Mouse (Mus musculus): ENCODE measurements around the gene Srsf7.
"Not testable (repeated sequence)": the region's sequence is repeated elsewhere in the genome, so short reads cannot be mapped to it uniquely, and the experiment has no call there.

Gene Srsf7

DNA sequence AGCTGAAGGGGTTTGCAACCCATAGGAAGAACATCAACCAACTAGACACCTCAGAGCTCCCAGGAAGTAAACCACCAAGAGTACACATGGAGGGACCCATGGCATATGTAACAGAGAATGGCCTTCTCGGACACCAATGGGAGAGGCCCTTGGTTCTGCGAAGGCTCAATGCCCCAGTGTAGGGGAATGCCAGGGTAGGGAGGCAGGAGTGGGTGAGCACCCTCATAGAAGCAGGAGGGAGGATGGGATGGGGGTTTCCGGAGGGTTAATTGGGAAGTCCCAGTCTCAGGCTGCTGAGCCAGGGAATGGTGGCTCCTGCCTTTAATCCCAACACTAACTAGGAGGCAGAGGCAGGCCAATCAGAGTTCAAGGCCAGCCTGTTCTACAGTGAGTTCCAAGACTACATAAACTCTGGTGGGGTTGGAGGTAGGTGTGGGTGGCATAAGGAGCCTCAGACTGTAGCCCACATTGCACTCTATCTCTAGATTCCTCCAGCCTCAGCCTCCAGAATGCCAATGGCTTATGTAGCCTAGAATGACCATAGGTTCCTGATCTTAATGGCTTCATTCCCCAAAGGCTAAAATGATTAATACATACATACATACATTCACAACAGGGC is 7.8 kb downstream of the Srsf7 start:
- DNase-seq (ENCODE audit: extremely low read depth, low read depth, low spot score), result no peak

DNA sequence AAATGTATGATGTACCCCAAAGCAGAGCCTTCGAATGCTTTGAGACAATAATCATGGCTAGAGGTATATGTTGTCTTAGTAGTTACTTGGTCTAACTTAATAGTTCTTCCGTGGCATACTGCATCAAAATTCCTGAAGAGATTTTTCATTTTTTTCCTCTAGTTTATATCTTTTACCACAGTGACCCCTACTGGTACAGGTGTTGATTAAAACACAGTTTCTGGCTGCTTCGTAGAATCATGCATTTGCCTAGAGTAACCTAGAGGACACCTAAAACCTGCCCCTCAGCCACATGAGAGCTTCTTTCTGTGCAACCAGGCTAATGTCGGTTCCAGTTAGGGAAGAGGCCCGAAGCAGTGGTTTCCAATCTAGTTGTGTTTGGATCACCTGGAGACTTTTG is 14.0 kb downstream of the Srsf7 start:
- DNase-seq (ENCODE audit: extremely low read depth, low read depth, low spot score), result no peak

DNA sequence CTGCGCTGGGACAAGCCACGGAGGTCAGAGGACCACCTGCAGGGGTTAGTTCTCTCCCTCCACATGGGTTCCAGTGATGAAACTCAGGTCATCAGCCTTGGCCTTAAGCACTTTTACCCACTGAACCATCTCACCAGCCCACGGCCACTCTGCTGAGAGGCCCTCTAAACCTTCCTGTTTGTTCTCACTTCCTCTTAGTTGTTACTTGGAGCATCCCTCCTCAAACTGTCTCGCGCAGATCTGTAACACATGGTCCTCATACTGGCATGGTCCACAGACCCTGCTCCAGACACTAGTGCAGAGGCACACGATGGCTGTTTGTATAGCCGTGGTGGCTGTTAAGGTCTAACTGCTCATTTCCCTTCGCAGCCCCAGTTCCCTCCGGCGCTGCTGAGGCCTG is 23.5 kb downstream of the Srsf7 start:
- DNase-seq (ENCODE audit: extremely low read depth, low read depth, low spot score), result no peak

DNA sequence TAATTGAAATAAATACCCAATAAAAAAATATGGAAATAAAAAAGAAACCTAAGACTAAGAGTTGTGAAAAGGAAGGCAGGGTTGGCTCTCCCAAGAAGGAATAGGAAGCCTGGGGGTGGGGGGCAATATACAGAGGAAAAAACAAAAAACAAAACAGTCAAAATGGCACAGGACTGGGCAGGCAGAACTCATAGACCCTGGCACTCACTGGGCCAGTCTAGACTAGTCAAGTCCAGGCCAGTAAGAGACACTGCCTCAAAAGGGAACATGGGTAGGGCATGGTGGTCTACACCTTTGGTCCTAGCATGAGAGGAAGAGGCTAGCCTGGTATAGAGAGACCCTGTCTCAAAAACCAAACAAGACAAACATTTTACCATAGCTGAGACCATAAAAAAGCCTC is 26.6 kb downstream of the Srsf7 start:
- DNase-seq (ENCODE audit: extremely low read depth, low read depth, low spot score), result no peak

DNA sequence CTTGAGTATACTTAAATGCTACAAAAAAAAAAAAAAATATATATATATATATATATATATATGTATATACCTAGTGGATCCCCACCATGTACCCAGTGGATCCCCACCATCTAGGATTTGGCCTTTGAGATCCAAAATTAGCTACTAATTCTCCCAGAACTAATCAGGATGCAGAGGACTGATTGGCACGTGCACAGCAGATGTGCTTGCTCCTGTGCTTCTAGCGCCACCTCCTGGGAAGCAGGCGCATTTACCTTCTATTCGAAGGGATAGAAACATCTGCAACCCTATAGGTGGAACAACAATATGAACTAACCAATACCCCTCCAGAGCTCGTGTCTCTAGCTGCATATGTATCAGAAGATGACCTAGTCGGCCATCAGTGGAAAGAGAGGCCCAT is 27.1 kb downstream of the Srsf7 start:
- no peak for DNase-seq (ENCODE audit: extremely low read depth, low read depth, low spot score)

DNA sequence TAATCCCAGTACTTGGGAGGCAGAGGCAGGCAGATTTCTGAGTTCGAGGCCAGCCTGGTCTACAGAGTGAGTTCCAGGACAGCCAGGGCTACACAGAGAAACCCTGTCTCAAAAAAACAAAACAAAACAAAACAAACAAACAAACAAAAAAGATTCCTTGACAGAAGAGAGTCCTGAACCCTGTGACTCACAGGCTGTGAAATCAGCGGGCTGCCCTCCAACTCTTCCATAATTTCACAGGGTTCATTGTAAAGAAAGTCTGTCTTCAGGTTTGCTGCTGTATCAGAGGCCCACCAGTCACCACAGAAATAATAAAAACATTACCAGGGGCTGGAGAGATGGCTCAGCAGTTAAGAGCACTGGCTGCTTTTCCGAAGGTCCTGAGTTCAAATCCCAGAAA is 28.3 kb downstream of the Srsf7 start:
- not testable (repeated sequence) for DNase-seq (ENCODE audit: extremely low read depth, low read depth, low spot score)

DNA sequence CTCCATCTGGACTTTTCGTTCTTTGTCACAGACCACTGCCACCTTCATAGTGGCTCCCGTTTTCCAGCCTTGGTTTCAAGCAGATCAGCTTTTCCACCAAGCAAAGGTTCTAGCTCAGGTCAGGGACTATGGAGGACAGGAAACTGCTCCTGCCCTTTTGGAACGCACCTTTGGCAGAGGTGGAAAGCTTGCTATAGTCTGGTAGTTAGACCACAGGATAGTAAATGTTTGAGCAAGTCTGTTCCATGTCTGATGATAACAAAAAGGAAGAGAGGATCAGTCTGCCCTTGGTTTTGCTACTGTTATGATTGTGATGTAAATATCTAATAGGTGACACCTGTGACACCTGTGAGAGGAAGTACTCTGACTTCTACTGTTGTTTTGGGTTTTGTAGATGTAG is 31.1 kb downstream of the Srsf7 start:
- DNase-seq (ENCODE audit: extremely low read depth, low read depth, low spot score), result no peak

DNA sequence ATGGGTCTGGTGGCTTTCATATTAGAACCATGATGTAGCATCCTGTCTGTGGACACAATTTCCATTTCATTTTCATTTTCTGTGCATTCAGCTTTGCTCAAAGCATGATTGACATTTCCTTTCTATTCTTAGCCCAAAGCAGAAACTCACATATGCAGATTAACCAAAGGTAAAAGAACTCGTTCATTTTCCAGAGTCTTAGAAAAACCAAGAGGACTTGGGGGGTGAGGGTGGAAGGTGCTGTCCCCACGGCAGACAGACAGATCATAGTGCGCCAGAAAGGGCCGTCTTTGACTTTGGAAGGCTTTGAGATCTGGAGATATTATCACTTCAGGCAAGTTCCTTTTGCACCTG is 31.7 kb downstream of the Srsf7 start:
- no peak for DNase-seq (ENCODE audit: extremely low read depth, low read depth, low spot score)

DNA sequence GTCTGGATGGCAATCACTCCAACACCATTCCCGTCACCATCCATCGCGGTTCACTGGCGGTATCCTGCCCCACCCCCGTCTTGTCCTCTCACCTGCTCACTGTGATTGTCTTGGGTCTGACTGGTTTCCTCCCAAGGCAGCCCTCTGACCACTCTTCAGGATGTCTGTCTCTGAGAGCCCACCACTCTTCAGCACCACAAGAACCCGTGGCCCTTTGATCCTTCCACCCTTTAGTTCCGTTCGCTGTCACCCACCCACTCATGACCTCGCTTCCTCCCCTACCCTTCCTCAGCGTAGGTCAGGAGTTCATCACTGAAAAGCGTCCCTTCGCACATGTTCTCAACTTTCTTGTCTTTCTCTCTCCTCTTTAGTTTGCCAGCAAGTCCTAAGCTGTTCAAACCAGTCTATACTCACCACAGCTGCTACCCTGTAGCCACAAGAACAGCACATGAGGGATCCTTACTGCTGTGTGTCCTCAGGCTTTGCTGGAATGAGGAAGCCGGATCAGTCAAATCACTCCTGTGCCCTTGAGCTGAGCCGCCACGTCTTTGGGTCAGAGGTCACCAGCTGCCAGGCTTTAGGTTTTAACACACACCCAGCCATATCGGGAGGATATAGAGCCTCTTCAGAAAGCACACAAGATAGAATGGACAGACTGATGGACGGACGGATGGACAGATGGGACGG is 32.3 kb downstream of the Srsf7 start:
- DNase-seq (ENCODE audit: extremely low read depth, low read depth, low spot score), result no peak

DNA sequence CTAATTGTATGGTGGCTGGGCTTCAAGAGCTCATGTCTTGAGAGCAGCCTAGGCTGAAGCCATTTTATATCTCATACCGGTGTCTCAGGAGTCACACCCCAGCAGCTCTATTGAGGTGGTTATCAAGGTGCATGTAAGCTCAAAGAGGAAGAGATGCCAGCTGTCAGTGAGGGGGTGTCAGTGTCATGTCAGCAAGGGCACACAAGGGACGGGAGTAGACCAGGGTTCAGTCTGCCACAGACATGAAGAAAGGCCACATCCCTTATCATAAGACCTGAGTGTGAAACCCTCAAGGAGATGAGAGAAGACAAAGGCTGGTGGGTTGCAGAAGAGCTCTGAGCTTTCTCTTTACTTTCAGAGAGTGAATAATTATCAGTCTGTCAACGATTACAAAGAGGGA is 33.0 kb downstream of the Srsf7 start:
- DNase-seq (ENCODE audit: extremely low read depth, low read depth, low spot score), result no peak

DNA sequence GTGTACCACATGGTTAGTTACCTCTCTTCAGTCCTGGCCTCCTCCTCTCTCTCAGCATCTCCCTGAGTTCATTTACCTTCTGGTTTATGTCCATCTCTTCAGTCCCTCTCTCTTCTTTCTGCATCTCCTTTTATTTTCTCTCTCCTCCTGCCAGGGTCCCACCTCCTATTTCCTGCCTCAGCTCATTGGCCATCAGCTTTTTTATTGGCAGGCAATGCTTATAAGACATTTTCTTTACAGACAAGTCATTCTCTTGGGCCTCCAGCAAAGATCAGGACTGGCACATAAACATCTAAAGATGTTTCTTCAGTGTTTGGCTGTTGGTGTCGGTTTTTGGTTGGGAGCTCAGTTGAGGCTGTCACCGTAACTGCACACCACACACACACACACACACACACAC is 33.4 kb downstream of the Srsf7 start:
- no peak for DNase-seq (ENCODE audit: extremely low read depth, low read depth, low spot score)

DNA sequence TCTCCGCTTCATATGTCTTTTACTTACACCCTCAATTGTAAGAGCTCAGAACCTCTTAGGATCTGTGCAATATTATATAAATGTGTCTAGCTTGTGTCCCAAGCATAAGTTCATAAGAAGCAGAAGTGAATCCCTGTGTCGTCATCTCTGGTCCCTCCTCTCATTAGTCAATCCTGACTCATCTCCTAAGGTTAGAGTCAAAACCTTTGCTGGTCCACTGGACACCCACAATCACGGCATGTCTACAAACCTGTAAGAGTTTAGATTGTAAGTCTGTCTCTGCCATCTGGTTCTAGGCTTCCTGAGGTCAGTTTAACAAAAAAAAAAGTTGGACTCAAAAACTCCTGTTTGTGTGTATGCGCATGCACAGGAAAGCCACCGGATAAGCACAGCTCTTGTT is 34.3 kb downstream of the Srsf7 start:
- no peak for DNase-seq (ENCODE audit: extremely low read depth, low read depth, low spot score)

DNA sequence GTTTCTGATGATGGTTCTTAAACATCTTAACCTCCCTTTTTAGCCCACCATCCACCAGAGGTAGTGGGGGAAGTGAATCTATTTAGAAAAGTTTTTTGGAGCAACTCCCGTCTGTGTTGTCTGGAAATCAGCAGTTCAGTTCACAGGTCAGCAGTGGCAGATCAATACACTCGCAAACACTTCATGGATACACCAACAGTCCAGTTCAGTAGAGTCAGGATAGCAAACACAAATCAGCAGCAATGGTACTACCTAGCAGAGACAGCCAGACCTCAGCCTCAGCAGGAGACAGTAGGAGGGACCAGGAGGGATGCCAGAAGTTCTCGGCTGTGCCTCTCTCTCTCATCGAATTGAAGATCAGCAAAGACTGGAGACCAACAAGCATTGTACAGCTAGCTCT is 35.2 kb downstream of the Srsf7 start:
- no peak for DNase-seq (ENCODE audit: extremely low read depth, low read depth, low spot score)

DNA sequence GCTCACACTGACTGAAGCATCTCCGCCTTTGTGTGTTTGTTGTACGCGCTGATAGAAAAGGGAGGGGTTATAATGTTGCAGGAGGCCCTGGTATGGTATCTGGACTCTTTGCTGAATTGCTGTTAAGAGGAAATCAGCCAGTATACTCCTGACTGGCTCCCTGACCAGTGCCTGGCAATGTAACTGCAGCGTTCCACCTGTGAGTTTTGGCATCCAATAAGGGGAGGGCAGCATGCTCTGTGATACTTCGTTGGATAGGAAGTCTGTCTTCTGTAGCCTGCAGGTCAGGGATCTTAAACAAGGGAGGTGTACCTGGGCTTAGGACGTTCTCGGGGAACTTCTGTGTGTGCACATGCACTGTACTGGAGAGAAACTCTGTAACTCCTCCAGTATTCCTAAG is 36.2 kb downstream of the Srsf7 start:
- DNase-seq (ENCODE audit: extremely low read depth, low read depth, low spot score), result no peak

DNA sequence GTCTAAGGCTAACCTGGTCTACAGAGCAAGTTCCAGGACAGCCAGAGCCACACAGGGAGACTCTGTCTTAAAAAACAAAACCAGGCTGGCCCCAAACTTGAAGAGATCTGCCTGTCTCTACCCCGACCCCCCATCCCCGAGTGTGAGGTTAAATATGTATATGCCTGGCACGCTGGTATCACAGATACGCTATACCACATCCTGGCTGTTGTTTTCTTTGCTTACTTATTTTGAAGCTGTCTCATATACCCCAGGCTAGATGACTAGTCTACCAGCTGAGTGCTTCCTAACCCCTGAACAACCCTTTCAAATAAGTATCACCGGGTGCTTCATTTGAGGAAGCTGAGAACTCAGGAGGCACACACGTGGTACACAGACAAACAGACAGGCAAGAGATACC is 37.3 kb downstream of the Srsf7 start:
- DNase-seq (ENCODE audit: extremely low read depth, low read depth, low spot score), result no peak

DNA sequence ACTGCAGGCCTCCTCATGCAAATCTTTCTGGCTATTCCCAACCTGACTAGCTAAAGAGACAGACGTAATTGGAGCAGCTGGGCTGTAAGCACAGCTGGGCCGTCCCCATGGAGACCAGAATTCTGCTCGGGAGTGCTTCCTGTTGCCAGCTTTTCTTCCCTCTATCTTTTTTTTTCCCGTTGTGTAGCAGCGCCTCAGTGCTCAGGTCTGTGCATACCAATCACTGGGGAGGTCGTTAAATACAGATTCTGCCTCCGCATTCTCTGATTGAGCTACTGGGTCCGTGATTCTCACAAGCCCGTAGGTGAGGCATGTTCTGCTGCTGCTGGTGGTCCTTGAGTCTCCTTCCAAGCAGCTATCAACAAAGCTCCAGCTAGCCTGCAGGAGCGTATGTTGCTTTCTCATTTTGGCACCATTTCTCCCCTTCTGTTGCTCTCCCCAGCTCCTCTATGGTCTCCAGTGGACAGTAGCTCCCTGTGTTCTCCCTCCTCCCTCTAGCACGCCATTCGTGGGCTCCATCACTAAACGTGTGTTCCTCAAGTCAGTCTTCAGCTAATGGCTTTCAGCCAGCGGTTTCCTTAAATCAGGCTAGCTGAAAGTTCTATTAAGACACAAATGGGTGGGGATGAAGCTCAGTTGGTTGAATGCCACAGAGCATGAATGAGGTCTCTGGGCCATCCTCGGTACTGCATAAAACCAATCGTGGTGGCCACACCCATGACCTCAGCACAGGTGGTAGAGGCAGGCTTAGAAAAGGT is 38.5 kb downstream of the Srsf7 start:
- no peak for DNase-seq (ENCODE audit: extremely low read depth, low read depth, low spot score)

DNA sequence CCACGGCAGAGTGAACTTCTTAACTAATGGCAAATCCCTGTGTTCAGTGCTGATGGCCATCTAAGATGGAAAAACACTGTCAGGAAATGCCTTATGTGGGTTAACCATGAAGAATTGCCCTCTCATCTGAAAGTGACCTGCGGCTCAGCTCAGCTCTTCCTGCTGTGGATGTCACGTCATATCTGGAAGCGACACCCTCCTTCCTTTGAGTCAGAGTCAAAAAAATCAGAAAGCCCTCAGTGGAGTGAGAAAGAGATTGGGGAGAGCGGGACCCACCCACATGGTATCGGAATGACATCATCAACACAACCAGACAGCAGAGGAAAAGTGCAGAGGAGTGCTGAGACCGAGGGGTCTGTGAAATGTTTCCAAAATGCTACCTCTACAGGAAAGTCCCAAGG is 39.3 kb downstream of the Srsf7 start:
- DNase-seq (ENCODE audit: extremely low read depth, low read depth, low spot score), result no peak

DNA sequence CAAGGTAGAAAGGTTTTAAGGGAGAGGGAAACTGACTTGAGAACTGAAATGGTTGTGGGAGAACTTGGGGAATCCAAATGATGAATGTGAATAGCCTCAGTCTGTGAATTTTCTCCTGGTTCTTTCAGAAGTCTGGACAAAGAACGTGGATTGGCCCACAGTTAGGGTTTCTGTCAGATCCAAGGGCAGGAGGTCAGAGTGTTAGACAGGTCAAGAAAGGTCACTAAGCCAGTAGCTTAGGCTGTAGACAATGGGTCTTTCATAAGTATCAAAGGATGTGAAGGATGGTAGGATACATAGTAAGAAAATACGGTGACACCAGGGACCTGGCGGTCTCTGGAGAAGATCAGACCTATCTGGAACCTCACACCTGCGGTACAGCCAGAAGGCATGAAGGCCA is 39.7 kb downstream of the Srsf7 start:
- no peak for DNase-seq (ENCODE audit: extremely low read depth, low read depth, low spot score)

DNA sequence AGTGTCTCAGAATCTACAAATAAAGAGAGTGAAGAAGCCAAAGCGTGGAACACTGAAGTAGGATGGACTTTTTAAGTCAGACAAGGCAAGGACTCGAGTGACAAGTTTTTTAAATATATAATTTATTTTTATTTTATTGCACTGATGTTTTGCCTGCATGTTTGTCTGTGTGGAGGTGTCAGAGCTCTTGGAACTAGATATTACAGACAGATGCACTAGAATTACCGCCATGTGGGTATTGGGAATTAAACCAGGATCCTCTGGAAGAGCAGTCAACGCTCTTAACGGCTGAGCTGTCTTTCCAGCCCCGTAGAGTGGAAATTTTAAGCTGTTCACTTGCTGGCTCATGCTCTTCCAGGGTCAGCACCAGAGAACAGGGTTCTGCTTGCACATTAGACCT is 40.8 kb downstream of the Srsf7 start:
- DNase-seq (ENCODE audit: extremely low read depth, low read depth, low spot score), result no peak

DNA sequence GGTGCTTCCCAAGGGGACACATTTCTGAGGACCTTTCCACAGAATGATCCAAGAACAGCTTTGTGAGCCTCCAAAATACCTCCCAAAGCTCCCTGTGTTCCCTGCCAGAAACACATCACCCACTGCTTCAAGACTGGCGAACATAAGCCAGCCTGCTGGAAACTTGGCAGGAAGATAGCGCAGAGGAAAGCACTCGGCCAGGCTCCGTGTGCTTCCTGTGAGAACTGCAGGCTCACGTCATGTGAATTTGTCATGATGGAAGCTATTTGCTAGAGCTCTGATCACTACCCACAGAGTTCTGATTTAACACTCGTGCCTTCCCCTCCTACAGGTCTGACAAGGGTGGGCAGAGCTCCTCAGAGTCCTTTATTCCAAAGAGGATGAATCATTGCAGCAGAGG is 41.4 kb downstream of the Srsf7 start:
- DNase-seq (ENCODE audit: extremely low read depth, low read depth, low spot score), result no peak

DNA sequence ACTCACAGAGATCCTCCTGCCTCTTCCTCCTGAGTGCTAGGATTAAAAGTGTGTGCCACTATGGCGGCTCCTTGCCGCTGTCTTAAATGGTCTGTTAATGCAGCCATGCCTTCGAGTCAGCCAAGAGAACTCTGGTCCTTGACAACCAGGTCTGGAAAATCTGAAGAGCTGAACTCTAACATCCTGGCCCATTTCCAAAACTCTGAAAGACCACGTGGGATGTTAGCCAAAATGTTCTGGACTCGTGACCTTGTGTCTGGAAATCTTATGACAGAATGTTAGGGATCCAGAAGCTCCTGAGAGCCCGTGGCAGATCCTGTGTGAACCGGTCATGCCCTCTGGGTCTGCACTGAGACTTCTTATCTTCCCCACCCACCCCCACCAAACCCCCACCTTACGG is 43.1 kb downstream of the Srsf7 start:
- DNase-seq (ENCODE audit: extremely low read depth, low read depth, low spot score), result no peak

DNA sequence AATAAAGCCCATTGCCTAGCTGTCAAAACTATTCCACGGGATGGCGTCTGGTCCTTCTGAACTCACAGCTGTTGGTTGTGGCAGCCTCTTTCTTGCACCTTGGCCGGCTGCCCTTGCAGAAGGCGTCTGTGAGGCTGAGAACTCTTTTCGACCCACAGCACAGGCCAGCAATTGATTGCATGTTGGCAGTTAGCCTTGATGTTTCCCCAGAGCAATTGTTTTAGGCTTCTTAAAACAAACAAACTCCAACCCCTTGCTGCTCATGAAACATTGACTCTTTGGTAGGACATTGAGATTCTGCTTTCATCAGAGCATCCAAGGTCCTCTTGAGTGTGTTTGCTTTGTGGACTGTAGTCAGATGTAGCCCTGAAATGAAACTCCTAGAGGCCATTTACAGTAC is 46.7 kb downstream of the Srsf7 start:
- DNase-seq (ENCODE audit: extremely low read depth, low read depth, low spot score), result peak; percentile 64

DNA sequence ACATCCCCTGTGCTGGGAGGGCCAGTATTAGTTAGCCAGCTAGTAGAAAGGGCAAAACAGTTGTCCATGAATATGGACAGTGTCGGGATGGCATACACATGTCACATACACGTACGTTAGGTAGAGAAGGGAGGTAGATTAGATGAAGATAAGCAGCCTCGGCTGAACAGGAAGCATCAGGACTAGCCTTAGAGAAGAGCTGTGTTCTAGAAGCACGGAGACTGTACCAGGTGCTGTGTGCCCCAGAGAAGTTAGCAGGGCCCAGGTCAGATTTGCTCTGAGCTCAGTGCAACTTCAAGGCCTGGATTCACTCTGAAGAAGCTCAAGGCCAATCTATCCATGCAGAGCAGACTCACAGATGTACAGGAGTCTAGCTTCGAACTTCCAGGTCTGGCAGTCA is 49.6 kb downstream of the Srsf7 start:
- no peak for DNase-seq (ENCODE audit: extremely low read depth, low read depth, low spot score)
